Mouse (Mus musculus) limb, embryonic 14.5 days (tissue): Measurements from ENCODE around the gene Eps15l1. TPM values are rescaled to one million over a fixed set of nuclear protein-coding genes. Genes with fewer than 3 reads are reported as not detected.

Experiments
- ATAC-seq: fragments of 200-750 bp; cut with Nextera tagmentation; 2 replicates; pipeline ENCODE4 v1.8.0; 2017; ENCODE audit warnings: low read depth, moderate number of reproducible peaks, moderate TSS enrichment; ENCODE audit not compliant: low FRiP score
- DNase-seq: peaks from one replicate; pipeline ENCODE4 v3.0.0-alpha.2; 2015; ENCODE audit warnings: low spot score
- H3K27ac ChIP-seq: fragments of 300-500 bp; sonication (generic); replicated peaks from 2 replicates; pipeline ENCODE4 v1.5.1; 2014; ENCODE audit warnings: low read depth, mild to moderate bottlenecking, low read length, moderate library complexity, mixed read lengths
- H3K27me3 ChIP-seq: fragments of 300-500 bp; sonication (generic); 2 replicates; pipeline ENCODE4 v1.6.1; 2014; ENCODE audit warnings: low read length, mixed read lengths; ENCODE audit not compliant: control insufficient read depth, insufficient read depth
- H3K36me3 ChIP-seq: fragments of 300-500 bp; sonication (generic); 2 replicates; pipeline ENCODE4 v1.6.1; 2014; ENCODE audit warnings: mild to moderate bottlenecking, low read length, moderate library complexity, mixed read lengths; ENCODE audit not compliant: control insufficient read depth, insufficient read depth
- H3K4me1 ChIP-seq: fragments of 300-500 bp; sonication (generic); 2 replicates; pipeline ENCODE4 v1.6.1; 2014; ENCODE audit warnings: antibody characterized with exemption, low read length, mixed read lengths; ENCODE audit not compliant: control insufficient read depth, insufficient read depth
- H3K4me2 ChIP-seq: fragments of 300-500 bp; sonication (generic); replicated peaks from 2 replicates; pipeline ENCODE4 v1.6.1; 2014; ENCODE audit warnings: low read depth, mild to moderate bottlenecking, low read length, moderate library complexity; ENCODE audit not compliant: severe bottlenecking
- H3K4me3 ChIP-seq: fragments of 300-500 bp; sonication (generic); replicated peaks from 2 replicates; pipeline ENCODE4 v1.5.1; 2014; ENCODE audit warnings: low read length
- H3K9ac ChIP-seq: fragments of 300-500 bp; sonication (generic); 2 replicates; pipeline ENCODE4 v1.6.1; 2014; ENCODE audit warnings: mild to moderate bottlenecking, low read depth, low read length, moderate library complexity; ENCODE audit not compliant: severe bottlenecking
- H3K9me3 ChIP-seq: fragments of 300-500 bp; sonication (generic); 2 replicates; pipeline ENCODE4 v1.6.1; 2016; ENCODE audit warnings: low read length; ENCODE audit not compliant: control insufficient read depth
- POLR2A ChIP-seq: fragments of 200-500 bp; IDR thresholded peaks from 2 replicates; pipeline ENCODE4 v1.8.0; 2012; ENCODE audit warnings: inconsistent platforms, mild to moderate bottlenecking, moderate library complexity, borderline replicate concordance; ENCODE audit not compliant: insufficient read depth, insufficient read length; ENCODE audit errors: extremely low read depth
- WGBS: fragments of 180-500 bp; shearing (Covaris S2); extraction: QIAGEN DNeasy Blood & Tissue Kit; methylation state at CpG from one replicate; pipeline ENCODE4 v1.1.7; 2014; 5-methylcytosine and 5-hydroxymethylcytosine counted together
- polyA plus RNA-seq, 2 experiments: library from polyadenylated mRNA; depleted of rRNA in 1 of 2; stranded (reverse) in 1 of 2; unstranded in 1 of 2; fragments of >200 nt; fragmentation: Nextera tagmentation in 1 of 2; extraction: Ambion mirVana in 1 of 2; gene quantifications; 2 replicates each; pipeline versions ENCODE4 v1.2.1 to v1.2.3; 2012 to 2014

Gene Eps15l1
- polyA plus RNA-seq, 2 experiments: 56.5 to 114 TPM

DNA sequence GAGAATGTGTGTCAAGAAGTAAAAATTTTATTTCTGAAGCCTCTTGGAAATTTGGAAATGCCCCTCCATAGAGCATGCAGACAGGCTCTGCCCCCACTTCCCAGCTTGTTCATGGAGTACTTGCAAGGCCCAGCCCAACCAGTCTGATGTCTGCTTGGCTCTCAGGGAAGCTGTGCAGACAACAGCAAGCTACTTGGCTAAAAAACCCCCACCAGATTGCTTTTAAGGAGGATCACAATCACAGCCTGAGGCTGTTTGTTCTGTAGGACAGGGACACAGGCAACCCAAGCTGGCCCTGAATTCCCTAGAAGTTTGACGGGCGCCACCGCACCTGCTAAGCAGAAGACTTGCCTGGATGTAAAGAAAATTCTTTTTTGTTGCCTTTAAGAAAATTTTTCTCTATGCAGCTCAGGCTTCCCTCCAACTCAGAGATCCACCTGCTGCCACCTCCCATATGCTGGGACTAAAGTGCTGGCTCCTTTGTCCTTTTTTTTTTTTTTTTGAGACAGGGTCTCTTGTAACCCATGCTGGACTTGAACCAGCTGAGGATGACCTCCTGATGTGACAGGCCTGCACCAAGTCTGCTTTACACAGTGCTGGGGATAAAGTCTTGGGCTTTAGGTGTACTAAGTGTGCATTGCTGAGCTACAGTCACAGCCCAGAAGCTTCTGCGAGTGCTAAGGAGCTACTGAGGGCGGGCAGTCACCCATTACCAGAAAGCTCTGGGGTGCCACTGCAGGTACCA lies 78.5 kb downstream of the Eps15l1 start:
- H3K27ac ChIP-seq: no peak overlapping the region
- H3K9ac ChIP-seq: no peak overlapping the region
- no peak overlapping the region for H3K4me2 ChIP-seq
- 91% methylated on average over 5 of the region's 5 CpGs for WGBS
- H3K27me3 ChIP-seq: no peaks in the 10 kb centered on the region
- H3K4me1 ChIP-seq: no peaks in the 10 kb centered on the region
- no peak for DNase-seq
- ATAC-seq: 0 out of 2 replicates have a peak, but pooled peaks have one; percentile 10
- H3K4me3 ChIP-seq: no peak overlapping the region
- no peak for TF ChIP-seq POLR2A
- H3K36me3 ChIP-seq: peaks cover 85% of the 10 kb centered on the region
- H3K9me3 ChIP-seq: no peaks in the 10 kb centered on the region

DNA sequence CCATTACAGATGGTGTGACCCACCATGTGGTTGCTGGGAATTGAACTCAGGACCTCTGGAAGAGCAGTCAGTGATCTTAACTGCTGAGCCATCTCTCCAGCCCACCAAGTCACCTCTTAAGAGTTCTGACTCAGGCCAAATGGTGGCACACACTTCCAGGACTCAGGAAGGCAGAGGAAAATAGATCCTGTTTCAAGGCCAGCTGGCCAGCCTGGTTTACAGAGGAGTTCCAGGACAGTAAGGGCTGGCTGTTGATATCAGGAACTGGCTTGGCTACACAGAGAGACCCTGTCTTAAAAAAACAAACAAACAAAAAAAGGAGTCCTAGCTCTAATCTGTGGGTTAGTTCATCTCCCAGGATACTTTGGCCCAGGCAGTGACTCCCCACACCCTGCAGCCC lies 84.2 kb downstream of the Eps15l1 start:
- H3K4me3 ChIP-seq: no peak overlapping the region
- H3K9me3 ChIP-seq: no peaks in the 10 kb centered on the region
- no peak overlapping the region for H3K4me2 ChIP-seq
- ATAC-seq: no peak
- H3K27ac ChIP-seq: no peak overlapping the region
- no peak for DNase-seq
- no peak overlapping the region for H3K9ac ChIP-seq
- no peaks in the 10 kb centered on the region for H3K4me1 ChIP-seq
- peaks cover 62% of the 10 kb centered on the region for H3K36me3 ChIP-seq
- TF ChIP-seq POLR2A: no peak
- no peaks in the 10 kb centered on the region for H3K27me3 ChIP-seq

- DNase-seq: no peak
Measured at GRCm38 (mm10) chr8:72336273-72336672, 85.0 kb downstream of the Eps15l1 start.

DNA sequence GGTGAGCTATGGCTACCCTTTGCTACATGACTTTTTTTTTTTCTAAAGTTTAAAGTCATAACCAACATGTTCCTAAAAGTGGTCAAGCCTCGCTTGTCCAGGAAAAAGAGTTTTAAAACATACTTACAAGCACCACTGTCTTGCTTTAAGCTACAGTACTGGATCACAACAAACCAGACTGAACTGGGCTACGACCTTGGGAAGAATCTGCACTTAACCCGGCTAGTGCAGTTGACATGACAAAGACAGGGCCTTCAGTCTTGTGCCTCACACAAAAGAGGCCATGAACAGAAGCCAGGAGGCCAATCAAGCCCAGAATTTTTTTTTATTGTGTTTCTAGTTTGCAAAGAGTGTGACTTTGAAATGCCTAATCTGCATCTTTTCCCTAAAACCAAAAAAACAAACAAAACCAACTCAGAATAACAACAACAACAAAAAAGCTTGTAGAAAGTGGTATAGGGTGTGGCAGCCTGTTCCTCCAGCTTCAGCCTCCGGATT lies 87.1 kb downstream of the Eps15l1 start:
- TF ChIP-seq POLR2A: no peak
- Histone ChIP-seq H3K9me3 (no peaks in the 10 kb centered on the region), H3K4me2 (no peak overlapping the region), H3K36me3 (peaks cover 34% of the 10 kb centered on the region), H3K4me3 (no peak overlapping the region), H3K27ac (no peak overlapping the region), H3K4me1 (no peaks in the 10 kb centered on the region), H3K27me3 (no peaks in the 10 kb centered on the region), H3K9ac (no peak overlapping the region)
- ATAC-seq: no peak
- WGBS: 81% methylated on average over 4 of the region's 4 CpGs
- DNase-seq: no peak

More at GRCm38 (mm10) chr8:72336273-72336672, 85.0 kb downstream of the Eps15l1 start:
- Histone ChIP-seq H3K4me2 (no peak overlapping the region), H3K9me3 (no peaks in the 10 kb centered on the region), H3K9ac (no peak overlapping the region), H3K4me1 (no peaks in the 10 kb centered on the region), H3K36me3 (peaks cover 55% of the 10 kb centered on the region), H3K27ac (no peak overlapping the region), H3K27me3 (no peaks in the 10 kb centered on the region), H3K4me3 (no peak overlapping the region)
- 82% methylated on average over 2 of the region's 2 CpGs for WGBS
- no peak for TF ChIP-seq POLR2A
- no peak for ATAC-seq

GRCm38 (mm10) chr8:72333429-72334143 lies 87.7 kb downstream of the Eps15l1 start:
- ATAC-seq (no peak), DNase-seq (no peak)
- H3K27me3 ChIP-seq: no peaks in the 10 kb centered on the region
- no peak overlapping the region for H3K4me2 ChIP-seq
- H3K4me3 ChIP-seq: no peak overlapping the region
- H3K36me3 ChIP-seq: peaks cover 30% of the 10 kb centered on the region
- no peak overlapping the region for H3K9ac ChIP-seq
- 35% methylated on average over 3 of the region's 3 CpGs for WGBS
- H3K27ac ChIP-seq: no peak overlapping the region
- no peak for TF ChIP-seq POLR2A
- no peaks in the 10 kb centered on the region for H3K4me1 ChIP-seq
- no peaks in the 10 kb centered on the region for H3K9me3 ChIP-seq
